Mouse (Mus musculus): Measurements from ENCODE around the gene Six1.

Gene Six1

DNA sequence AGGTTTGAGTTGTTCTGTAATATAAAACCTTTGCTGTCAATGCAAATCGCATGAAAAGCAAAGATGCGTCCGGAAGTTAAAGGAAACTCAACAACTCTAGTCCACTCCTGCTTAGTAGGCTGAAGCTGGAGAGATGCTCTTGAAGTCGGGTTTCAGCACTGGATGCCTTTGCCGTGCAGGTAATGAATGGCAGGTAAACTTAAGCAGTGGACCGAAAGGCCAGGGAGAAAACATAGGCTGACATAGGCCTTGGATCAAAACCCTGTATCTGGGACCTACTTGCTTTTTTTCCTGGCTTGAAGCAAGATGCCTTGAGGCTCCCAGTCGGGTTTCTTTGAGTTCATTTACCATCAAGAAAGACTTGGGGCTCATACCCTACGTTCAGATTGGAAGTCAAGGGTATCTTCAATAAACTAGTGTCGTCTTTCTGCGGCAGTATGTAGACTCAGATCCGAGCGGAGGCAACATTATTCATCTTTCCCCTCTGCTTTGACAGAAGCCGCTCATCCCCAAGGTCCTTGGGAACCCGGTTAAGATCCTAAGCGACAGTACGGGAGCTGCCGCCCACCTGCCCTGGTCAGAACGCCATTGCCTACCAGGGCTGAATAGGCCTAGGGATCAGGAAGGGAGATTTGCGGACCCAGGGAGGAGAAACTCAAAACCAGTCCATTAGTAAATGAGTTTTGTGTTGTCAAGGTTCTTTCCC, 4.0 kb downstream of the Six1 start:
- DNase-seq (ENCODE audit: low read depth, low spot score): no peak

DNA sequence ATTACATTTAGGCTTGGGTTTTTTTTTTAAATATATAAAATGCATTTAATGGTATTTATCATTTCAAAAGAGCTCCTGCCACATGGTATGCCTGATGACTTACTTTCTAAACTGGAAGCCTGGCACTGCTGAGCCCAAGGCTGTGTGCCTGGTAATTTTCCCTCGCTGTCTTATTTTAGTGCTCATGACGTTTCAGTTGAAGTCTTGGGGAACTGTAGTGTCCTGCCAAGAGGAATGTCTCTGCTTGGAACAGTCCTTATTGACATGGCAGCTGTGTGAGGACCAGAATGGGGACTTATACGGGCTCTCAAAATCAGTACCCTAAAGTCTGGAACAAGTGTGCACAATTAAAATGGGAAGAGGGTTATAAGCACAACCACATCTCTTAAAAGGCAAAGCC, 5.2 kb downstream of the Six1 start:
- no peak for DNase-seq (ENCODE audit: low read depth, low spot score)

DNA sequence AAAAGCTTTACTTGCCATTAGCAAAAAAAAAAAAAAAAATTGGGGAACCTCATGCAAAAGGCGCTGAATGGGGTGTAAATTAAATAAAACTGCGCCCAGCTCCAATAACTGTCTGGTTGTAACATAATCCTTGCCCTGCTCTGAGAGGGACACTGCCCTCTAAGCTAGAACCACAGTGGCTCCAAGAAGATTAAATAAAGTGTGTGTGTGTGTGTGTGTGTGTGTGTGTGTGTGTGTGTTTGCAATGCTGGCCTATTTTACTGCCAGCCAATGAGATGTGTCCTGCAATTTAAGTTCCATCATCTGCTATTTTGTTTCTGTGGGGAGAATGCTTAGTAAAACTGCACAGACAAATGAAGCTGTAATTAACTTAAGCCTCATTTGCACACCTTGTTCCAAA, 6.1 kb downstream of the Six1 start:
- DNase-seq (ENCODE audit: low read depth, low spot score): no peak

DNA sequence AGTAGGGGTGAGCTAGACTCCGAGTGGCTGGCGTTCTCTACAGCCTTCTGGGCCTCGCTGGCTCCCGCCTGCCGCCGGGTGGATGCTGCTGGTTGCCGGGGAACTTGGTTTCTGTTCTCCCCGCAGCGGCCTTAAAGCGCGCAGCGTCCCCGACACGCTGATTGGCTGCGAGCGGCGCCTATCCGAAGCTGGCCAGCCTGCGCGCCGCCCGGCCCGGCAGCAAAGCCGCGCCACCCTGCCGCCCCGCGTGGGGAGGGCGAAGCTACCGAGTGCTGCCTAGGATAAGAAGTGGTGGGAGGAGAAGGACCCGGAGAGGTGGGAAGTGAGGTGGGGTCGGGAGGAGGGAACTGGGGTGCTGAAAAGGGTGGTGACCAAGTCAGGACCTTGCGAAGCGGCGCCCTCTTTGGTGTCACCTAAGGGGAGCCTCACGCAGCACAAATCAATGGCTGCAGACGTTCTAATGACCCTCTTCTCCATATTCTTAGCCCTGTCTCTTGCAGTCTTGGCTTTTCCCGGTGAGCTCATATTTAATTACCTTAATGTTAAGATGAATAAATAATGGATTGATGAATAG, 7.0 kb downstream of the Six1 start:
- no peak for DNase-seq (ENCODE audit: low read depth, low spot score)

DNA sequence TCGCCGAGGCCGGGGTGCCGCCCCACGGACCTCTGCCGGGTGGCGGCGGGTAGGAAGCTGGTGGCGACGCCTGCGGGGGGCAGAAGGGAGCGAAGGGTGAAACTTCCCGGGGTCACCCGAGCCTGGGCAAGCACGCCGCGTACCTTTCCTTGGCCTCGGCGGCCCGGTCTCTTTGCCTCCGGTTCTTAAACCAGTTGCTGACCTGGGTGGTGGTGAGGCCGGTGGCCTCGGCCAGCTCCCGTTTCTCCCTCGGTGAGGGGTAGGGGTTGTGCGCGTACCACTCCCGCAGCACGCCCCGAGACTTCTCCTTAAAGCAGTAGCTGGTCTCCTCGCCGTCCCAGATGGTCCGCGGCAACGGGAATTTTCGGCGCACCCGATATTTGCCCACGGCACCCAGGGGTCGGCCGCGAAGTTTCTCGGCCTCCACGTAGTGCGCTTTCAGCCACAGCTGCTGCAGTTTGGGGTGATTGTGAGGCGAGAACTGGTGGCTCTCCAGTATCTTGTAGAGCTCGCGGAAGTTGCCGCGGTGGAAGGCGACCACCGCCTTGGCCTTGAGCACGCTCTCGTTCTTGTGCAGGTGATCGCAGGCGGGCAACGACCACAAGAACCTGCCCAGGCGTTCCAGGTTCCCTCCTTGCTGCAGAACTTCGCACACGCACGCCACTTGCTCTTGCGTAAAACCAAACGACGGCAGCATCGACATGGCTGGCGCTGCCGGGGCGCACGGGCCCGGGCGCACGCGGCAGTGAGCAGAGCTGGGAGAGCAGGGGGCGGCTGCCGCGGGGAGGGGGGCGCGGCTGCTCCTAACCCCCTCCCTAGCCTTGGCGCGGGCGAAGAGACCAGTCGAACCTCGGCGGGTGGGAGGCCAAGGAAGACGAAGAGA, 7.7 kb downstream of the Six1 start:
- no peak for DNase-seq (ENCODE audit: low read depth, low spot score)

DNA sequence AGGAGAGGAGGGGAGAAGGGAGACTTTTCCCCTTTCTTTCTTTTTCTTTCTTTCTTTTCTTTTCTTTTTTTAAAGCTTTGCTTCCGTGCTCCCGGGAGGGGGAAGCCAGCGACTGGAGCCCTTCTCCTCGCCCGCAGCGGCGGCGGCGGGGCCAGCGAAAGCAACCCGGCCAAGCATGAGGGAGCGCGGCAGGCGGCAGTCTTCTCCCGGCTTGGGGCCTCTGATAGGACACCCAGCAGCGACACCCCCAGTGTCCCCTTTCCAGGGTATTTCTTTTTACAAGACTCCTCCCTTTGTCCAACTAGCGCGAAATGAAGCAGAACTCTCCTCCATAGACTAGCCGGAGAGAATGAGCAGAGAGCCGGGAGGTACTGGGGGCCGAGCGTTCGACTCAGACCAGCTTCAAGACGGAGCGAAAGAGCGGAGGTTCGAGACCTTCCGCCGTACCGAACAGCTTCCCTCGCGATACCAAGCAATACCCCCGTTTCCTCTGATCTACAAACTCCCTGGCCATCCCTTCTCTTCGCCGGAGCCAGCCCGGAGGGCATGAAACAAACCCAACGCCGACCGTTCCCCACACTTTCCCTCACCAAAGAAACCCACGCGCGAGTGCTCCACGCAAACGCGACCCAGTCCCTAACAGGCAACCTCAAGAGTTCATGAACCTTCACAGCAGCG, 8.5 kb downstream of the Six1 start:
- DNase-seq (ENCODE audit: low read depth, low spot score): no peak

DNA sequence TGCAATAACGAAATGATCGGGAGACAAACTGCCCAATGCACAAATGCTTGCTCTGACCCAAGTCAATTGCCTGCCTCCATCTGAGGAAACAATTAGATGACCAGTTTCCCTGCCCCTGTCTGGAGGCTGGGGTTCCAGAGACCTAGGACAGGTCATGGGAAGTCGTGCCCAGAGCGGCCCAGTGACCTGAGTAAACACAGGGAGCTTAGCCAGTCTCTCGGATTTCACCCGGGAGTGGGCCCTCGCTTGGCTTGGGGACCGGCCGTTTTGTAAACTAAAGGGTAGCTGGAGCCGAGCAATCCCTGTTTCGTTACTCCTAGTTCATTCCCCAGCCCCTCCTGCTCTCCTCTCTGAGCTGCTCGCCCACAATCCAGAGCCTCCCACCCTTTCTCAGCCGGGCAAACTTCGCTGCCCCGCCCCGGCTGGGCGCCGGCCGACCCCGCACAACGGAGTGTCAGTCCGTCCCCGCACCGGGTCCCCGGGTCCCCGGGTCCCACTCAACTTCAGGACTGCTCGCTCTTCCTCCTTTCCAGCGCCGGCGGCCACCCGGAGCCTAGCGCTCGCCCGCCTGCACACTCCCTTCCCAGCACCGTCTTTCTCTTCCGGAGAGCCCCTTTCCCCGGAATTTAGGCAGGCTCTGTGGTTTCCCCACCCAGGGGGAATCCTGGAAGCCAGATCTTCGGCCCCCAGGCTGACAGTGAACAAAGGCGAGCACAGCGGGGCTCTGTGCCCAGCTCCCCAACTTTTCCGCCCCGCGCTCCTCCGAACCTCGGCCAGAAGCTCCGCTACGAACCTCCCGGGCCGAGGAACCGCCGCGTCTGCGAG, 9.3 kb downstream of the Six1 start:
- DNase-seq (ENCODE audit: low read depth, low spot score): no peak

DNA sequence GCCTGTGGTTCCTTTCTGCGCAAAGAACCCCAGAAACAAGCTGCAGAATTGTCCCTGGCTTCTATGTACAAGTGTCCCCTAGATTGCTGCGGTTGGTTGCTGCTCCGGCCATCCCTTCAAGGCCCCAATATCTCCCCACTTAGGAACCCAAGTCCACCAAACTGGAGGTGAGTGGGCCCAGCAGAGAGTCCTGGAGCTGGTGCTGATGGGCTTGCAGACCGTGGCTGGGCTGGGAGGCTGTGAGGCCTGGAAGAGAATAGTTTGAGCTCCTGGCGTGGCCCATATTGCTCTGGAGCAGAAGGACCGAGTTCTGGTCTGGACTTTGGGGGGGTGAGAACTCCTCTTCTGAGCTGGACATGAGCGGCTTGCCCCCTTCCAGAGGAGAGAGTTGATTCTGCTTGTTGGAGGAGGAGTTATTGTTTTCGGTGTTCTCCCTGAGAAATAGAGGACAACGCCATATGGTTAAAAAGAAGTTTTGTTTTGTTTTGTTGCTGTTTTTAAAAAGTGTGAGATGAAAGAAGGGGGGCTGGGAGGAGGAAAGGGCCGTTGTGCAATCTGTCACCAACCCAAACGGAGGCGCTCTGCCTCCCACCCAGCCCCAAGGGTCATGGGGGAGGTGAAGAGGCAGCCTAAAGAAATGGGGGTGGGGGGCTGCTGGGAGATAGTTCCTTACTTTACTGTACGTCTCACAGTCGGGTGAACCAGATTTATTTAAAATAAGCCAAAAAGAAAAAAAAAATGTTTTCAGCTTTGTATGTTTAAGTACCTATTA, 10.1 kb downstream of the Six1 start:
- no peak for DNase-seq (ENCODE audit: low read depth, low spot score)

DNA sequence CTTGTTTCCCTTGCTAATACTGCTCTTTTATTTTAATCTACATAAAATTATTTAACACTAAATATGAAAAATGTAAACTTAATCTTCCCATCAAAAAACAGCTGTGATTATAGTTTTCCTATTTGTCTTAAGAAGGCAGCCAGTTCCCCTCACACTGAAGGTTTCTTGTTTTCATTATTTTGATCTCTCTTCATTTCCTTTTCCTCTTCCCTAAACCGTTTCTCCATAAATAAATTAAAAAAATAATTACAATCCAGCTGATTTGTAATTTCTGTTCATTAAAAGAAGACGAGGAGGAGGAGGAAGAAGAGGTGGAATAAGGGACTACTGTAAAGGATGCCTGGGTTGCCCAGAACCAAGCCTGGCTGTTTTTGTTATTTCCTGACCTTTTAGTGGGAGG, 10.8 kb downstream of the Six1 start:
- DNase-seq (ENCODE audit: low read depth, low spot score): no peak

DNA sequence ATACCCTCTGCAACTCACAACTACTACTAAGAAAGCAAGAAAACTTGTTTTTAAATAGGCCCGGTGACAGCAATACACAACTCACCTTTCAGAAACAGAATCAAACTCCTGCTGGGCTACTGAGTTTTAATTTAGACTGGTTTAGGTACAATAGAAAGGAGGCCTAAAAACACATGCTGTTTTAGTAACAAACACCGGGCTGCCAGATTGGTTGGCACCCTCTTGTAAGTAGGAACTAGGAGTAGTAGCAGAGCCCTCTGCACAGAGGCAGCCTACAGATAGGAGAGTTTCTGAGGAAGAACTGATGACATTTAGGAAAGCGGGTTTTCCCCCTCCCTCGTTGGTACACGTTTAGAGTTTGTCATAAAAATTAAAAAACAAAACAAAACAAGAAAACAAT, 11.3 kb downstream of the Six1 start:
- no peak for DNase-seq (ENCODE audit: low read depth, low spot score)

DNA sequence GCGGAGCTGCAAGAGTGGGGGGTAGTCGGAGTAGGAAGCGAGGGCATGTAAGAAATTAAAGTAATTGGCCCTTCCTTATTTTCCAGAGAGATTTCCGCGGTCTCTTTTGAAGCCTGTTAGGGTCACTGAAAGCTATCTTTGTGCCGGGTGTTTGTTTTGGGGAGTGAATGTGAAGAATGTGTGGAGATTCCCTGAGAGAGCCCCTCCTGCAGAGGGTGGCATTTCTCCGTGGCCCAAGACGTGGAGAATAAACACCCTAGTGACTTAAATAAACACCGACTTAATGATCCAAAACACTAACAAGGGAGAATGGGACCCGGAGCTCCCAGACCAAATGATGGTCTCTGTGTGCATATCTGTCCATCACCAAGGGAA, 12.4 kb downstream of the Six1 start:
- DNase-seq (ENCODE audit: low read depth, low spot score): no peak

DNA sequence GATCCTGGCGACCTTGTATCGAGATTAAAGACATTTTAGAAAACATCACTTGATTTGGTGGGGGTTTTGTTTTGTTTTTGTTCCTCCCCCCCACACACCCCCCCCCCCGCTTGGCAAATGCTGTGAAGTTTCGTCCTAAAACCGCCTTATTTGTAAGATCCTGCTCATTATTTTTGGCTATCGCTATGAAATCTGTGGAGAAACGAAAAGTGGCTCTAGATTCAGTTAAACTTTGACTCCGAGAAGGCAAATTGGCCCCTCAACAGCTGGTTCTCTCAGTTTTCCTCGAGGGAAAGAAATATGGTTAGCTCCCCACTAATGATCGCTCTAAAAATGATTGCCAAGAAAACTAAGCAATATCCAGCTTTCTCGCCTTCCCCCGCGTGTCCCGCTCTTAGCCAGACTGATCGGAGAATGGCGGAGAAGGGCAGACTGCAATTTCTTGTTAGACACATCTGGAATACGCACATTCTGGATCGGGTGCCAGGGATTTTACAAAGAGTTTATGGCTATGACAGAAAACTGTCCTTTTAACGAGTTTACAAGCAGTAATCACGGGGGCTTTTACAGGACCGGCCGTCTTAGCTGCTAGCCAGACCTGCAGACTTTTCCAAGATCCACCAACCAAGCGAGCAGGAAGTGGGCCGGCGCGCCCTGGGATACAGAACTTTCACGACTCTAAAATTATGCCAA, 13.0 kb downstream of the Six1 start:
- no peak for DNase-seq (ENCODE audit: low read depth, low spot score)

DNA sequence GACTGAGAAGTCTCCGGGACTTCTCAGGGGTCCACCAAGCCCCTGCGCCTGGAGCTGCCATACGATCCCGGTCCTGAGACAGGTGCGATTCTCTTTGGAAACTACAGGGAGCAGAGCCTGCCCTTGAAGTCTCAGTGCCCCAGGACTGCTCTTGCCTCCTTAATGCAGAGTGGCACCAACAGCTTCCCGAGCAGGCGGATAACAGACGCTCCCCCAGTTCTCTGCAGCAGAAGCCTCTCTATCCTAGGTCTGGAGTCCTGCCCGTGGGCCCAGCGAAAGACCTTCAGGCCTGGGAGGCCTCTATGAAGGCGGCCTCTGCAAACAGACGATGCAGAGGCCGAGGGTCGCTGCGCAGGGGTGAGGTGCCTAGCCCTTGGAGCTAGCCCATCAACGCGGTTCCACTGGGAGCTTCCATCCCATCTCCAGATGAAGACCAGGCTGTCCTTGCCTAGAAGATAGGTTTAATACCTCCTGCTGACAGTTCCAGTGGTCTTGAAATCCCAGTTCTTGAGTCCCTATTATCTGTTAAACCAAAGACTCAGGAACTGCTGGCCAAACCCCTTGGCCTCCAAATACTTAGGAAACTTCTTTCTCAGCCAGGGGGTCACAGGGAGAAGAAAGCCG, 13.6 kb downstream of the Six1 start:
- no peak for DNase-seq (ENCODE audit: low read depth, low spot score)

DNA sequence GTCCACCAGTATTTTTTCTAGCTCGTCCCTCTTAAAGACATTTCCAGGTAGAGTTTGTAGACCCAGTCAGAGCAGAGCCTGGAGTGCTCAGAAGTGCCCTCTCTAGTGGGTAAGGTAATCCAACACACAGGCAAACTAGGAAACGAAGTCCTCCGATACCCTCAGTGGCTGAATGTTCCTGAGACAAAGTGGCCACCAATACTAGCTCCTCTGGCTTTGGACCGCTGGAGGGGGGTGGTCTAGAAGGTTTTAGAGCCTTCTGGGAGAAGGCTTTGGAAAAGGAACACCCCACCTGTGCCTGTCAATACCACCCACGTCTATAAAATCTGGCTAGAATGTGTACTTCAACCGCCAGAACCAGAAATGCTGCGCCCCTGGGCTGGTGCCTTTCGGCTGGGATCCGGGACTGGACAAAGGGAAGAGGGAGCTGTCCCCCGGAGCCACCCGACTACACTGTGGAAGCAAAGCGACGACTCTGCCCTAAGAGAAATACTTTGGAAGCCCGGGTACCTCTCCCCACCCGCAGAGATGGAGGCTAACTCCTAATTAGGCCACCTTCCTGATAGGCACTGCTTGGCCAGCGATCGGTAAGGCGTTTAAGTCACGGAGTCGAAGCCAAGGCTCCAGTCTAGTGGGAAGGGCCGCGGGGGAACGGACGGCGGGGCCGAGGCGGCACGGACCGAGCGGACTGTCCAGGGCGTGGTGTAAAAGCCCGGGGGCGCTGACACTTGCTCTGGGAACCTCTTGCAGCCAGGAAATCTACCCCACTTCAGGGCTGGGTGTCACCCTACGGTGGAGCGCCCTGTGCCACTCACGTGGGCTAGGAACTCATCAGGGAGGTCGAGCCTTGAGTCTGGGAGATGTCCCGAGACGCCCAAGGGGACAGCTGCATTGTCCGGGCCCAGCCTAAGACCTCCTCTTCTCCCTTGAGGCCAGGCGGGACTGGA, 14.4 kb downstream of the Six1 start:
- no peak for DNase-seq (ENCODE audit: low read depth, low spot score)

DNA sequence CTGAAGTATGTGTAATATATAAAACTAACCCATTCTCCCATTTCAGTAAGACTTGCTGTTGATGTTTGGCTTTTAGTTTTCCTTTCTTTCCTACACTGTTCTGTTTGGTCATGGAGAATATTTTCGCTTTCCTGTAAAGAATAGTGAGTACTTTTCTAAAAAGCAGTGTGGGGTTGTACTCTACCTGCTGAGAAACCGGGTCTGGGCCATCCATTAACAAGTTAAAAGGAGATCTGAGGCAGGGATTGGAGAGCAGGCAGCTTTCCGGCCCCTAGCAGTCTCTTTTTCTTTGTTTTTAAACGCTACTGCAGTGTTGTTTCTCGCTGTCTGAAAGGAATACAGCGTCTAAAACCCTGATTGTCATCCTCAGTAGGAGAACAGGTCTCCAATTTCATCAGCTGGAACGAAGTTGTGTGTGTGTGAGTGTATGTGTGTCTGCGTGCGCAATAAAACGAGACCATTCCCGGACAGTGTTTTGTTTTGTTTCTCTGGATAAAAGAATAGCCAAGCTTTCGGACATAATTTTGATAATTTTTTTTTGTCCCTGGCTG, 15.2 kb downstream of the Six1 start:
- no peak for DNase-seq (ENCODE audit: low read depth, low spot score)

DNA sequence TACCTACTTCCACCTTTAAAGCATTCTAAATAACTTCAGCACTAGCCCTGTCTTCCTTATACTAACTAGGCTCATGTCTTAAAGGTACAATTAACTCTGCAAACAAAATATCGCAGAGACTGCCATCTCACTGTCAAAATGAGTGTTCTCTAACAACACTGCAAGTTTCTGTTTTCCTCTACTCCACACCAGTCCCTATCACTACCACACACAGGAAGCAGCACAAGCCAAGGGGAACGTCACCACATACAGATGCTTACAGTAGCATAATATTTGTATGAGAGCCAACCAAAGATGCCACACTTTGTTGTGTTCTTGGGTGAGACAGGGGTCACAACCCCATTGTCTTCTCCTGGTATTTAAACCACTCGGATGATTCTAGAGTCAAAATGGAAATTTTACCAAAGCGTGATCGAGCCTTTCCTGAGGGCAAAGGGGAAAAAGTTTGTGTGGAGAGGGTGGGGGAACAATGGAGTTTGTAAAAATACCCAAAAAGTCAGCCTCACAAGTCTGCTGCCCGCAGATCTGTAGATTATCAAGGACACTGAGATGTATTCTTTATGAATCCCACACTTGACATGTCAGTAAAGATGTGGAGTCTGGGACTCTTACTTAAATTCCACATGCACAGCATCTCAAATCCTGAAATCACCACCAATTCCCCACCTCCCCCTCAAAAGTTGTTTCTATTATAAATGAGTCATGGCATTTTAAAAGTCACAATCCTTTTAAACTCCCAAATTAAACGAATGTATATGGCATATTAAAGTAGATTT, 16.1 kb downstream of the Six1 start:
- DNase-seq (ENCODE audit: low read depth, low spot score): no peak
